ENCODE assay signal across 18 mouse cellular contexts in genomic region chr9:35223466-35223865, GRCm38 (mm10).
"Had no signal": no experiment of that assay in that cellular context is flagged by ENCODE, and none has a peak within 500 bp of the region (broad histone marks: within the 10 kb centered on the region; RNA-seq: fewer than 3 reads in every experiment).

No protein-coding gene starts in this region.

- H3K27ac ChIP-seq: liver, embryonic 15.5 days; lung, embryonic 15.5 days; macrophage; midbrain, embryonic 12.5 days; midbrain, embryonic 15.5 days; neural tube, embryonic 12.5 days; stomach, embryonic 15.5 days; stomach, postnatal 0 days had no signal

- H3K4me1 ChIP-seq: liver, embryonic 15.5 days; lung, embryonic 15.5 days; midbrain, embryonic 12.5 days; midbrain, embryonic 15.5 days; neural tube, embryonic 12.5 days; stomach, embryonic 15.5 days had no signal

- H3K4me3 ChIP-seq: liver, embryonic 15.5 days; lung, embryonic 15.5 days; megakaryocyte, embryonic 14.5 days; midbrain, embryonic 12.5 days; midbrain, embryonic 15.5 days; neural tube, embryonic 12.5 days; stomach, embryonic 15.5 days had no signal

- DNase-seq: liver, postnatal 0 days; lung, adult 2 months; lung, postnatal 14 days; lung, postnatal 36 days; retina, postnatal 1 day; right cerebral cortex, adult 18-20 months; thymus, adult 2 months; thymus, postnatal 25 days; thymus, postnatal 4 days had no signal
